Mouse (Mus musculus): ENCODE data around the gene Fry. TPM values are rescaled to one million over a fixed set of nuclear protein-coding genes. Genes with fewer than 3 reads are reported as not detected.
A peak's percentile ranks its signal among the peaks of the same experiment; 100 is the strongest.
"Not testable (repeated sequence)": the region's sequence is repeated elsewhere in the genome, so short reads cannot be mapped to it uniquely, and the experiment has no call there.

Fry gene
- polyA plus RNA-seq, 1 experiment from 2014 or later, result 7.1 TPM

- 58% methylated on average over 6 of the region's 6 CpGs for WGBS
Measured at GRCm38 (mm10) chr5:150465218-150465617, 346.8 kb downstream of the Fry start.

GRCm38 (mm10) chr5:150466132-150466531 is 347.7 kb downstream of the Fry start:
- Histone ChIP-seq H3K4me1 (replicated peaks) (no peaks in the 10 kb centered on the region), H3K27me3 (replicated peaks) (no peaks in the 10 kb centered on the region), H3K4me3 (replicated peaks) (no peak overlapping the region), H3K9ac (no peak overlapping the region), H3K4me2 (replicated peaks) (peak overlapping the region; percentile 25), H3K27ac (peak overlapping the region; percentile 54), H3K36me3 (no peaks in the 10 kb centered on the region), H3K9me3 (no peaks in the 10 kb centered on the region)
- WGBS, result 37% methylated on average over 12 of the region's 12 CpGs
- ATAC-seq, result peak; percentile 96

More at GRCm38 (mm10) chr5:150465218-150465617, 346.8 kb downstream of the Fry start:
- no peak overlapping the region for H3K4me2 ChIP-seq (replicated peaks)
- H3K9me3 ChIP-seq, result no peaks in the 10 kb centered on the region
- ATAC-seq, result no peak
- H3K9ac ChIP-seq, result no peak overlapping the region
- H3K27ac ChIP-seq, result no peak overlapping the region
- no peaks in the 10 kb centered on the region for H3K27me3 ChIP-seq (replicated peaks)
- no peaks in the 10 kb centered on the region for H3K4me1 ChIP-seq (replicated peaks)
- H3K4me3 ChIP-seq (replicated peaks), result no peak overlapping the region
- H3K36me3 ChIP-seq, result no peaks in the 10 kb centered on the region

GRCm38 (mm10) chr5:150468431-150468830 is 350.0 kb downstream of the Fry start:
- WGBS, result 58% methylated on average over 6 of the region's 6 CpGs
- ATAC-seq, result no peak
- Histone ChIP-seq H3K27me3 (replicated peaks) (no peaks in the 10 kb centered on the region), H3K36me3 (no peaks in the 10 kb centered on the region), H3K4me1 (replicated peaks) (no peaks in the 10 kb centered on the region), H3K4me2 (replicated peaks) (no peak overlapping the region), H3K9me3 (no peaks in the 10 kb centered on the region), H3K9ac (no peak overlapping the region), H3K27ac (no peak overlapping the region), H3K4me3 (replicated peaks) (no peak overlapping the region)

- no peaks in the 10 kb centered on the region for H3K27me3 ChIP-seq (replicated peaks)
- H3K27ac ChIP-seq, result no peak overlapping the region
- ATAC-seq, result no peak
- no peaks in the 10 kb centered on the region for H3K4me1 ChIP-seq (replicated peaks)
- no peak overlapping the region for H3K9ac ChIP-seq
- H3K36me3 ChIP-seq, result no peaks in the 10 kb centered on the region
- no peaks in the 10 kb centered on the region for H3K9me3 ChIP-seq
- no peak overlapping the region for H3K4me2 ChIP-seq (replicated peaks)
- WGBS, result 73% methylated on average over 4 of the region's 4 CpGs
- no peak overlapping the region for H3K4me3 ChIP-seq (replicated peaks)
Measured at GRCm38 (mm10) chr5:150477364-150477763, 358.9 kb downstream of the Fry start.

- Histone ChIP-seq H3K27me3 (replicated peaks) (no peaks in the 10 kb centered on the region), H3K4me1 (replicated peaks) (no peaks in the 10 kb centered on the region), H3K9me3 (no peaks in the 10 kb centered on the region), H3K27ac (no peak overlapping the region), H3K36me3 (no peaks in the 10 kb centered on the region), H3K4me2 (replicated peaks) (no peak overlapping the region), H3K4me3 (replicated peaks) (no peak overlapping the region), H3K9ac (no peak overlapping the region)
- 39% methylated on average over 4 of the region's 4 CpGs for whole genome bisulfite sequencing
- no peak for ATAC-seq
Measured at GRCm38 (mm10) chr5:150478612-150479011, 360.2 kb downstream of the Fry start.

- Histone ChIP-seq H3K4me3 (replicated peaks) (no peak overlapping the region), H3K27me3 (replicated peaks) (no peaks in the 10 kb centered on the region), H3K36me3 (no peaks in the 10 kb centered on the region), H3K27ac (no peak overlapping the region), H3K4me1 (replicated peaks) (no peaks in the 10 kb centered on the region), H3K4me2 (replicated peaks) (no peak overlapping the region), H3K9ac (no peak overlapping the region), H3K9me3 (no peaks in the 10 kb centered on the region)
- WGBS, result 59% methylated on average over 3 of the region's 3 CpGs
- ATAC-seq, result no peak
Measured at GRCm38 (mm10) chr5:150485198-150485597, 366.8 kb downstream of the Fry start.

- no peak for ATAC-seq
- H3K9me3 ChIP-seq, result no peaks in the 10 kb centered on the region
- no peak overlapping the region for H3K4me2 ChIP-seq (replicated peaks)
- no peaks in the 10 kb centered on the region for H3K27me3 ChIP-seq (replicated peaks)
- H3K9ac ChIP-seq, result no peak overlapping the region
- 62% methylated on average over 3 of the region's 3 CpGs for WGBS
- no peaks in the 10 kb centered on the region for H3K36me3 ChIP-seq
- no peak overlapping the region for H3K27ac ChIP-seq
- H3K4me1 ChIP-seq (replicated peaks), result no peaks in the 10 kb centered on the region
- H3K4me3 ChIP-seq (replicated peaks), result no peak overlapping the region
Measured at GRCm38 (mm10) chr5:150490285-150490684, 371.8 kb downstream of the Fry start.

- H3K9me3 ChIP-seq, result no peaks in the 10 kb centered on the region
- H3K9ac ChIP-seq, result no peak overlapping the region
- no peaks in the 10 kb centered on the region for H3K27me3 ChIP-seq (replicated peaks)
- no peak overlapping the region for H3K4me2 ChIP-seq (replicated peaks)
- H3K36me3 ChIP-seq, result no peaks in the 10 kb centered on the region
- no peak overlapping the region for H3K27ac ChIP-seq
- ATAC-seq, result no peak; the same call in 1 of the 2 replicates
- no peak overlapping the region for H3K4me3 ChIP-seq (replicated peaks)
- no peaks in the 10 kb centered on the region for H3K4me1 ChIP-seq (replicated peaks)
- 50% methylated on average over 8 of the region's 8 CpGs for WGBS
Measured at GRCm38 (mm10) chr5:150490821-150491220, 372.4 kb downstream of the Fry start.

GRCm38 (mm10) chr5:150491573-150492173 is 373.2 kb downstream of the Fry start:
- not testable (repeated sequence) for H3K4me2 ChIP-seq (replicated peaks); H3K4me3 ChIP-seq (replicated peaks); ATAC-seq; H3K4me1 ChIP-seq (replicated peaks); H3K27me3 ChIP-seq (replicated peaks); H3K9ac ChIP-seq; H3K36me3 ChIP-seq; H3K9me3 ChIP-seq; H3K27ac ChIP-seq
- 86% methylated on average over 4 of the region's 4 CpGs for WGBS

GRCm38 (mm10) chr5:150495792-150496191 is 377.3 kb downstream of the Fry start:
- no peaks in the 10 kb centered on the region for H3K36me3 ChIP-seq
- no peak overlapping the region for H3K9ac ChIP-seq
- no peak overlapping the region for H3K4me3 ChIP-seq (replicated peaks)
- no peaks in the 10 kb centered on the region for H3K4me1 ChIP-seq (replicated peaks)
- no peaks in the 10 kb centered on the region for H3K27me3 ChIP-seq (replicated peaks)
- H3K4me2 ChIP-seq (replicated peaks), result no peak overlapping the region
- no peak overlapping the region for H3K27ac ChIP-seq
- 51% methylated on average over 6 of the region's 6 CpGs for WGBS
- no peak for ATAC-seq
- no peaks in the 10 kb centered on the region for H3K9me3 ChIP-seq

- no peak for ATAC-seq
- H3K36me3 ChIP-seq, result no peaks in the 10 kb centered on the region
- H3K4me2 ChIP-seq (replicated peaks), result no peak overlapping the region
- no peak overlapping the region for H3K4me3 ChIP-seq (replicated peaks)
- no peaks in the 10 kb centered on the region for H3K27me3 ChIP-seq (replicated peaks)
- H3K9me3 ChIP-seq, result no peaks in the 10 kb centered on the region
- no peak overlapping the region for H3K27ac ChIP-seq
- WGBS, result 79% methylated on average over 5 of the region's 6 CpGs
- no peaks in the 10 kb centered on the region for H3K4me1 ChIP-seq (replicated peaks)
- H3K9ac ChIP-seq, result no peak overlapping the region
Measured at GRCm38 (mm10) chr5:150510451-150511225, 392.2 kb downstream of the Fry start.

- H3K27ac ChIP-seq, result no peak overlapping the region
- no peak overlapping the region for H3K9ac ChIP-seq
- no peaks in the 10 kb centered on the region for H3K36me3 ChIP-seq
- WGBS, result 76% methylated on average over 4 of the region's 4 CpGs
- H3K4me2 ChIP-seq (replicated peaks), result no peak overlapping the region
- no peaks in the 10 kb centered on the region for H3K9me3 ChIP-seq
- ATAC-seq, result no peak
- no peaks in the 10 kb centered on the region for H3K4me1 ChIP-seq (replicated peaks)
- no peak overlapping the region for H3K4me3 ChIP-seq (replicated peaks)
- H3K27me3 ChIP-seq (replicated peaks), result no peaks in the 10 kb centered on the region
Measured at GRCm38 (mm10) chr5:150513264-150513663, 394.8 kb downstream of the Fry start.

- Histone ChIP-seq H3K4me3 (replicated peaks) (no peak overlapping the region), H3K27ac (no peak overlapping the region), H3K9ac (no peak overlapping the region), H3K4me2 (replicated peaks) (no peak overlapping the region), H3K9me3 (no peaks in the 10 kb centered on the region), H3K4me1 (replicated peaks) (no peaks in the 10 kb centered on the region), H3K36me3 (no peaks in the 10 kb centered on the region), H3K27me3 (replicated peaks) (no peaks in the 10 kb centered on the region)
- WGBS, result 68% methylated on average over 1 of the region's 1 CpGs
- ATAC-seq, result no peak
Measured at GRCm38 (mm10) chr5:150514027-150514426, 395.6 kb downstream of the Fry start.
